Mouse (Mus musculus) spleen, adult 2 months (tissue): ENCODE measurements around the gene Tns1.

Experiments used
- CTCF ChIP-seq: fragments of 200-500 bp; IDR thresholded peaks from 2 replicates; pipeline ENCODE4 v1.5.1; 2011; ENCODE audit warnings: mild to moderate bottlenecking, inconsistent platforms; ENCODE audit not compliant: insufficient read depth, insufficient read length, insufficient replicate concordance; ENCODE audit errors: extremely low read depth
- POLR2A ChIP-seq: fragments of 200-500 bp; IDR thresholded peaks from 2 replicates; pipeline ENCODE4 v1.6.1; 2011; ENCODE audit warnings: low read depth, low read length, inconsistent platforms

- TF ChIP-seq CTCF (no peak), POLR2A (no peak)
Measured at GRCm38 (mm10) chr1:73906376-73906775, 217.9 kb downstream of the Tns1 start.
